Mouse (Mus musculus) lung, adult 2 months (tissue): Measurements from ENCODE around the gene Apip.

Experiments used
- CTCF ChIP-seq: fragments of 200-500 bp; IDR thresholded peaks from 2 replicates; pipeline ENCODE4 v1.5.1; 2011; ENCODE audit warnings: mild to moderate bottlenecking, low read length, control low read depth; ENCODE audit not compliant: insufficient read depth
- POLR2A ChIP-seq: fragments of 200-500 bp; IDR thresholded peaks from 2 replicates; pipeline ENCODE4 v1.6.1; 2011; ENCODE audit warnings: low read depth, mild to moderate bottlenecking, control low read depth, low read length, borderline replicate concordance; ENCODE audit errors: extremely low read depth

GRCm38 (mm10) chr2:103117212-103117611, 43.7 kb downstream of the Apip start:
- no peak for TF ChIP-seq POLR2A
- no peak for TF ChIP-seq CTCF
